17 mouse cellular contexts compared by ENCODE assay signal in genomic region chr14:62245557-62245956, GRCm38 (mm10). TPM values are rescaled to one million over a fixed set of nuclear protein-coding genes. Genes with fewer than 3 reads are reported as not detected.
DNase-seq lines count a peak whose midpoint lies in the region; ATAC-seq and TF ChIP-seq lines count a peak whose summit lies in the region.
"Had no signal": no experiment of that assay in that cellular context is flagged by ENCODE, and none has a peak within 500 bp of the region (broad histone marks: within the 10 kb centered on the region; RNA-seq: fewer than 3 reads in every experiment).

No protein-coding gene starts in this region.

- H3K27me3 ChIP-seq in MEL (ENCODE audit: control insufficient read depth in 1 of 2, insufficient read depth in 2 of 2, low read length in 2 of 2): no peaks in the 10 kb centered on the region; a peak in 1 of 4 replicates
- H3K27me3 ChIP-seq in embryonic facial prominence, embryonic 14.5 days (replicated peaks; ENCODE audit: control insufficient read depth, insufficient read depth, low read length): no peaks in the 10 kb centered on the region
- H3K27me3 ChIP-seq: heart, embryonic 13.5 days; hindbrain, embryonic 15.5 days; liver, embryonic 15.5 days; midbrain, embryonic 15.5 days had no signal

- no peaks in the 10 kb centered on the region for H3K9me3 ChIP-seq in MEL (replicated peaks; ENCODE audit: insufficient read depth, low read length)
- no peaks in the 10 kb centered on the region for H3K9me3 ChIP-seq in embryonic facial prominence, embryonic 14.5 days (ENCODE audit: control insufficient read depth, low read length)
- H3K9me3 ChIP-seq: forebrain, embryonic 10.5 days; heart, embryonic 13.5 days; hindbrain, embryonic 15.5 days; liver, embryonic 15.5 days; midbrain, embryonic 15.5 days had no signal

- 0 out of 4 replicates have a peak overlapping the region, but pooled peaks of 1 of the 2 experiments have one; percentile 15 for H3K4me3 ChIP-seq in MEL (ENCODE audit: control insufficient read depth in 1 of 2, insufficient read depth in 1 of 2, low read depth in 2 of 2, low read length in 2 of 2)
- H3K4me3 ChIP-seq in embryonic facial prominence, embryonic 14.5 days (ENCODE audit: low read depth, low read length): no peak overlapping the region
- H3K4me3 ChIP-seq: forebrain, embryonic 10.5 days; gastrocnemius, adult 2 months; heart, embryonic 13.5 days; hindbrain, embryonic 15.5 days; liver, embryonic 15.5 days; midbrain, embryonic 15.5 days had no signal

- no peak for TF ChIP-seq CTCF in MEL (IDR thresholded peaks at IDR 0.05 in 2 of 3, conservative IDR thresholded peaks at IDR 0.05 in 1 of 3; ENCODE audit: control insufficient read depth in 1 of 3, insufficient read depth in 1 of 3, low read depth in 2 of 3, low read length in 3 of 3, poor library complexity in 1 of 3, severe bottlenecking in 1 of 3)

- no peaks in the 10 kb centered on the region; a peak in 1 of 4 replicates for H3K36me3 ChIP-seq in MEL (ENCODE audit: control insufficient read depth in 1 of 2, insufficient read depth in 2 of 2, low read length in 2 of 2)
- no peaks in the 10 kb centered on the region for H3K36me3 ChIP-seq in embryonic facial prominence, embryonic 14.5 days (ENCODE audit: control insufficient read depth, insufficient read depth, low read length)
- H3K36me3 ChIP-seq: forebrain, embryonic 10.5 days; heart, embryonic 13.5 days; hindbrain, embryonic 15.5 days; liver, embryonic 15.5 days; midbrain, embryonic 15.5 days had no signal

- H3K9ac ChIP-seq in MEL (ENCODE audit: control insufficient read depth, low read depth, low read length, poor library complexity, severe bottlenecking): no peak overlapping the region
- no peak overlapping the region for H3K9ac ChIP-seq in embryonic facial prominence, embryonic 14.5 days (ENCODE audit: low read depth, low read length)
- H3K9ac ChIP-seq: heart, embryonic 13.5 days; hindbrain, embryonic 15.5 days; liver, embryonic 15.5 days; midbrain, embryonic 15.5 days had no signal

- H3K27ac ChIP-seq in MEL (ENCODE audit: control insufficient read depth, low read depth, low read length): no peak overlapping the region
- H3K27ac ChIP-seq in embryonic facial prominence, embryonic 14.5 days (replicated peaks; ENCODE audit: low read depth, low read length): no peak overlapping the region
- H3K27ac ChIP-seq: forebrain, embryonic 10.5 days; gastrocnemius, adult 2 months; heart, embryonic 13.5 days; hindbrain, embryonic 15.5 days; liver, embryonic 15.5 days; midbrain, embryonic 15.5 days had no signal

- H3K4me1 ChIP-seq in MEL (ENCODE audit: control insufficient read depth in 1 of 2, insufficient read depth in 2 of 2, low read length in 2 of 2): peaks cover 0 to 4% of the 10 kb centered on the region in 2 experiments; a peak in 1 of 4 replicates
- 0 out of 2 replicates have a peak, but pooled peaks cover 5% of the 10 kb centered on the region for H3K4me1 ChIP-seq in embryonic facial prominence, embryonic 14.5 days (ENCODE audit: control insufficient read depth, insufficient read depth, low read length)
- H3K4me1 ChIP-seq: hindbrain, embryonic 15.5 days; liver, embryonic 15.5 days; midbrain, embryonic 15.5 days had no signal

- peak; percentile 42 for DNase-seq in layer of hippocampus, adult 9-11 months
- DNase-seq in layer of hippocampus, postnatal 10 days (ENCODE audit: low spot score in 2 of 2): no peak
- DNase-seq in MEL (ENCODE audit: low read depth, low spot score): peak; percentile 37
- peak; percentile 63 for DNase-seq in embryonic facial prominence, embryonic 14.5 days (ENCODE audit: low spot score)
- peak; percentile 23 to 66 for DNase-seq in monocyte, adult 2 months (ENCODE audit: low read depth in 1 of 2, low spot score in 2 of 2)
- DNase-seq in thymus, postnatal 4 days: no peak
- DNase-seq in right cerebral cortex, postnatal 14 days: no peak
- DNase-seq: adrenal gland, postnatal 36 days; cerebellum, adult 18-20 months; gastrocnemius, adult 2 months; kidney, adult 8-10 months had no signal

- no peaks in the 10 kb centered on the region for H3K79me2 ChIP-seq in MEL (ENCODE audit: control insufficient read depth, insufficient read depth, low read length, poor library complexity)

- TF ChIP-seq EP300 in MEL (IDR thresholded peaks at IDR 0.05; ENCODE audit: low read depth in 1 of 2, low read length in 2 of 2): no peak

- no peak for TF ChIP-seq POLR2A in MEL (IDR thresholded peaks at IDR 0.05; ENCODE audit: control insufficient read depth in 1 of 2, insufficient read depth in 1 of 2, low read depth in 1 of 2, low read length in 2 of 2, poor library complexity in 1 of 2)

- H3K4me2 ChIP-seq in embryonic facial prominence, embryonic 14.5 days (ENCODE audit: low read depth, low read length): no peak overlapping the region
- H3K4me2 ChIP-seq: heart, embryonic 13.5 days; hindbrain, embryonic 15.5 days; liver, embryonic 15.5 days; midbrain, embryonic 15.5 days had no signal

- no peak for TF ChIP-seq RAD21 in MEL (IDR thresholded peaks at IDR 0.05; ENCODE audit: low read depth, low read length)

- 18% methylated on average over 4 of the region's 4 CpGs for WGBS in embryonic facial prominence, embryonic 14.5 days

- ATAC-seq in embryonic facial prominence, embryonic 14.5 days (ENCODE audit: low read depth): no peak
- ATAC-seq: CD4-positive, CD25-positive, alpha-beta regulatory T cell, adult 4 months; midbrain, embryonic 15.5 days had no signal

TF ChIP-seq in MEL, 35 proteins besides CTCF, POLR2A, EP300 and RAD21:
- TF ChIP-seq ZKSCAN1 (IDR thresholded peaks at IDR 0.05; ENCODE audit: low read depth, low read length): no peak

RNA-seq across cellular contexts. Expression of gene Rnaseh2b, which starts 46.8 kb away (rescaled TPM):
- total RNA-seq in layer of hippocampus, postnatal 10 days (2021): 10 to 100 TPM; 18.7 to 19.0 TPM
- total RNA-seq in MEL (2012; rRNA removed): 44.8 and 50.2 TPM in 2 replicates
- 100 to 1,000 TPM in 1 of 2 experiments, 10 to 100 TPM in 1; 88.2 to 412 TPM for polyA plus RNA-seq in MEL (2012; ENCODE audit: insufficient read depth in 1 of 2, insufficient read length in 2 of 2, low read depth in 1 of 2, low replicate concordance in 2 of 2, missing spikeins in 1 of 2)
- 53.8 and 62.9 TPM in 2 replicates for polyA plus RNA-seq in embryonic facial prominence, embryonic 14.5 days (2014; fragmentation: Nextera tagmentation; extraction: Ambion mirVana)

RNA-seq across cellular contexts. Expression of gene Dleu7, which starts 47.3 kb away (rescaled TPM):
- total RNA-seq in layer of hippocampus, postnatal 10 days (2021): 1 to 10 TPM; 8.1 to 9.8 TPM
- total RNA-seq in MEL (2012; rRNA removed): not detected in 2 replicates
- polyA plus RNA-seq in MEL (2012; ENCODE audit: insufficient read depth in 1 of 2, insufficient read length in 2 of 2, low read depth in 1 of 2, low replicate concordance in 2 of 2, missing spikeins in 1 of 2): not detected
- 1.8 and 2.2 TPM in 2 replicates for polyA plus RNA-seq in embryonic facial prominence, embryonic 14.5 days (2014; fragmentation: Nextera tagmentation; extraction: Ambion mirVana)
- total RNA-seq: adrenal gland, postnatal 36 days; gastrocnemius, adult 2 months had no signal
- polyA plus RNA-seq: CD4-positive, CD25-positive, alpha-beta regulatory T cell, adult 4 months had no signal

Comparison
In these comparisons a context has a peak if more than half of its experiments do, and no peak if none do; other contexts are left out.
1. DNase-seq: peak in layer of hippocampus, adult 9-11 months (single experiment), MEL (single experiment), embryonic facial prominence, embryonic 14.5 days (single experiment) and monocyte, adult 2 months (2 of 2); none in layer of hippocampus, postnatal 10 days (0 of 2), thymus, postnatal 4 days (single experiment) and right cerebral cortex, postnatal 14 days (single experiment).